Mouse (Mus musculus) stomach, embryonic 15.5 days (tissue): ENCODE measurements at regions not wholly inside any gene's neighbourhood (a gene's known extent, or its start where the extent isn't known, plus 50 kb on each side); places are given as distances from the start of the nearest gene placed in this dataset.

ENCODE experiments used
- ATAC-seq: fragments of 200-750 bp; cut with Nextera tagmentation; 2 replicates; pipeline ENCODE4 v1.8.0; 2017; ENCODE audit warnings: low read depth, moderate number of reproducible peaks, moderate TSS enrichment; ENCODE audit not compliant: insufficient read depth, low FRiP score
- H3K27ac ChIP-seq: fragments of 300-500 bp; sonication (generic); 2 replicates; pipeline ENCODE4 v1.5.1; 2015; ENCODE audit warnings: mild to moderate bottlenecking, inconsistent platforms
- H3K27me3 ChIP-seq: fragments of 300-500 bp; sonication (generic); replicated peaks from 2 replicates; pipeline ENCODE4 v1.6.1; 2015; ENCODE audit warnings: inconsistent platforms
- H3K36me3 ChIP-seq: fragments of 300-500 bp; sonication (generic); 2 replicates; pipeline ENCODE4 v1.6.1; 2015; ENCODE audit warnings: inconsistent platforms
- H3K4me1 ChIP-seq: fragments of 300-500 bp; sonication (generic); 2 replicates; pipeline ENCODE4 v1.6.1; 2015; ENCODE audit warnings: inconsistent platforms
- H3K4me2 ChIP-seq: fragments of 300-500 bp; sonication (generic); 2 replicates; pipeline ENCODE4 v1.6.1; 2015; ENCODE audit warnings: mild to moderate bottlenecking, inconsistent platforms
- H3K4me3 ChIP-seq: fragments of 300-500 bp; sonication (generic); replicated peaks from 2 replicates; pipeline ENCODE4 v1.5.1; 2015; ENCODE audit warnings: inconsistent platforms
- H3K9ac ChIP-seq: fragments of 300-500 bp; sonication (generic); 2 replicates; pipeline ENCODE4 v1.6.1; 2015; ENCODE audit warnings: inconsistent platforms
- H3K9me3 ChIP-seq: fragments of 300-500 bp; sonication (generic); 2 replicates; pipeline ENCODE4 v1.6.1; 2016; ENCODE audit warnings: inconsistent platforms
- WGBS: fragments of 180-500 bp; shearing (Covaris S2); methylation state at CpG from one replicate; pipeline ENCODE4 v1.1.7; 2015; 5-methylcytosine and 5-hydroxymethylcytosine counted together

DNA sequence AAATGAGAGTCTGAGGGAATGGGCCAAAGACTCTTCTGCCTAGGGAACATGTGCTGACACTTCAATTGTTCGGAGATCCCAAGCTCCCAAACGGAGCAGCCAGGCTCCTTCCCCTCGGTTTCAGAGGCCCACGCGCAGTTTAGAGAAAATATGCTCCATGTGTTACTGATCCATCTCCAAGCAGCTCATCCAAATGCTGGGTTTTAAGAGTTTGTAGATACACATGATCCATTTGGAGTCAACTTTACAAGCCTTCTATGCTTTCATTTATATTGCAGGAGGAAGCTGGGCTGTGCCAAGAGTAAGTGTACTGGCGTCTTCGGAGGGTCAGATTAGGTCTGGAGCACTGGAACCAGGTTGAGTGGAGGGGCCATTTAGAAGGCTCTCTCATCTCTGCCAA is 102.0 kb upstream of the Gdf10 start:
- no peak for ATAC-seq
- no peaks in the 10 kb centered on the region for H3K36me3 ChIP-seq
- no peaks in the 10 kb centered on the region for H3K27me3 ChIP-seq
- 74% methylated on average over 7 of the region's 7 CpGs for WGBS
- no peak overlapping the region for H3K9ac ChIP-seq
- no peaks in the 10 kb centered on the region for H3K4me1 ChIP-seq
- H3K9me3 ChIP-seq = no peaks in the 10 kb centered on the region
- no peak overlapping the region for H3K4me3 ChIP-seq
- H3K4me2 ChIP-seq = no peak overlapping the region
- H3K27ac ChIP-seq = no peak overlapping the region

DNA sequence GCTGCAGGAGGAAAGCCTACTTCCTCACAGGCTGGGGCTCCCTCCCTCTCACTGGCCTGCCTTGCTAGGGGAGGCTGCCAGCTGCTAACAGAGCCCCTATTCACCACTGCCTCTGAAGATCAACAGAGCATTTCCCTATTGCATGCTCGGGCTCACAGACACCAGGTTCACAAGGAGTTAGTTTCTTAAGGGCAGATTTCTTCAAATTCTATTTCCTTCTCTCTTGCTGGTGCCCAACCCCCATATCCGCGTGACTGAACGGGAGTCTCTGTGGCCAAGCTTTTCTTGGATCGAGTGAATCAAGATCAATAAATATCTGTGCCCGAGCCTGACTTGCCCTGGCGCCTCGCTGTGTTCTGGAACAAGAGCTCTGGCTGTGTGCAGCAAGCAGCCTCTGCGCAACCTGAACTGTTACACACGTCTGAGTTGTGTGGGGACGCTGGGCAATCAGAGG is 98.9 kb upstream of the Gdf10 start:
- Histone ChIP-seq H3K27me3 (no peaks in the 10 kb centered on the region), H3K36me3 (no peaks in the 10 kb centered on the region), H3K4me1 (no peaks in the 10 kb centered on the region), H3K9me3 (no peaks in the 10 kb centered on the region), H3K4me3 (no peak overlapping the region), H3K27ac (0 out of 2 replicates have a peak overlapping the region, but pooled peaks have one; percentile 11), H3K4me2 (no peak overlapping the region), H3K9ac (no peak overlapping the region)
- no peak for ATAC-seq
- WGBS = 36% methylated on average over 11 of the region's 11 CpGs

DNA sequence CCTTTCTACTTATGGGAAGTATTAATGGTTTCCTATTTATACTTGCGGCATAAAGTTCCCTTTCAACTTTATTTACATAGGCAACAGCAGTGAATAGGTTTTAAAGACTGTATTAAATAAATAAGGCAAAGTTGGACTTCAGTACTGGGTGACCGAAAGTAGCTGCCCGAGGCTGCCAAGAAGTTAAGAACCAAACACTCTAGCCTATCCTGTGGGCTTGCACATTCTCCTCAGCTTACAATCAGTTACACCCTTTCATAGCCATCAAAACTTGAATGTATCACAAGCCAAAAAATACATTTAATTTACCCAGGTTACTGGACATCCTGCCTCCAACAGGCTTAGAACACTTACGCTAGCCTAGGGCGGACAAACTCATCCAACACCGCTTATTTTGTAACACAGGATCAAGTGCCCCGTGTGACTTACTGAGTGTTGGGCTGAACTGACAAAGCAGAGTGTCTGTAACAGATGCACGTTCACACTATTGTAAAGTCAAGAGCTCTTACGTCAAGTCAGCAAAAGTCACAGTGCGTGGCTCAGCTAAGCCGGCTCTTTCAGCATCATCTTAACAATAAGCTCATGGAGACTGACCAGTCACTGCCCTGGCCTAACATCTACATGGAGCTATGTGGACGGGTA is 97.3 kb upstream of the Gdf10 start:
- no peak for ATAC-seq
- no peak overlapping the region for H3K4me2 ChIP-seq
- no peaks in the 10 kb centered on the region for H3K9me3 ChIP-seq
- H3K4me3 ChIP-seq = no peak overlapping the region
- 72% methylated on average over 12 of the region's 12 CpGs for WGBS
- no peak overlapping the region for H3K27ac ChIP-seq
- no peak overlapping the region for H3K9ac ChIP-seq
- H3K4me1 ChIP-seq = no peaks in the 10 kb centered on the region
- no peaks in the 10 kb centered on the region for H3K27me3 ChIP-seq
- H3K36me3 ChIP-seq = no peaks in the 10 kb centered on the region

DNA sequence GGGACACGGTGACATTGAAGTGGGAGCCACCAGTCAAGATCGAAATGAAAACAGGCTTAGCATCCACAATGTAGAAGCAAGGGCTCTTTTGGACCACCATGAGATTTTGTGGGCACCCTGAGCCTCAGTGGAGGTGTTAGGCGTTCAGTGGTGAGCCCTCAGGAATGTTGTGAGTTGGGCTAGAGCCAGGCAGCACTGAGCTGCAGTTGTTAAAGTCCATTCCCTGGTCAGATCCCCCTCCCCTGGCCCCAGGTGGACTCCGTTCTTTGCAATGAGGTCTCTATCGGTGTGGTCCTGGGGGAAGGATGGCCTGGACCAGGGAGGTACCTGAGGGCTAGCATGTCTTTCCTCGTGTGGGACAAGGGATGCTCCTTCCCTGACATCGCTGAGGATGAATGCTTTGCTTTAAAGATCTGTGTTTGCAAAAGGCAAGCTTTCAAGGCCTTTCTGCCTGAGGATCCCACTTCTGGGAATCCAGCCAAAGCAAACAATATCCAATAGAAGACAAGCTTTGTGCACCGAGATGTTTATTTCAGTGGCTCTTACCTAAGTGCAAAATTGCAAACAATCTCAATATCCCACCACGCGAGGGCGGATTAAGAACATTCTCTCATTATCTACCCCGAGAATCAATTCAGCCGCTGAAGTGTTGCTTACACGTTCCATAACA is 90.6 kb upstream of the Gdf10 start:
- H3K9ac ChIP-seq = no peak overlapping the region
- H3K4me1 ChIP-seq = peaks cover 8% of the 10 kb centered on the region; the same call in 1 of the 2 replicates
- H3K4me3 ChIP-seq = no peak overlapping the region
- no peak overlapping the region for H3K27ac ChIP-seq
- ATAC-seq = no peak
- 33% methylated on average over 14 of the region's 14 CpGs for WGBS
- no peak overlapping the region for H3K4me2 ChIP-seq
- no peaks in the 10 kb centered on the region for H3K36me3 ChIP-seq
- no peaks in the 10 kb centered on the region for H3K9me3 ChIP-seq
- H3K27me3 ChIP-seq = no peaks in the 10 kb centered on the region

DNA sequence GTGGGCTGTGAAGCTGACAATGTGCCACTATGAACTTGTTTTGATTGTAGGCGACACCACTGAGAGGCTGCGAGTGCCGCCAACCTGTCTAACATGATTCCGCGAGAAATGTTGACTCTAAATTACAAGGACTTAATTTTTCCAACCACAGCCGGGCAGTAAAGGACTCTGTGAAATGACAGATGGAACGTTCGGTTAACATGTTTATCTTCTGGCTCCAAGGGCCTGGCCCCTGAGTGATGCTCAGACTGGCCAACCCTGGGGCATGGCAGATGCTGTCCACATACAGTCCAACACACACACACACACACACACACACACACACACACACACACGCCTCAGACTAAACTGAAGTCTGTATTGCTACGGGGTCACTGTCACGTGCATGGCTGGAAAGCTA is 87.0 kb upstream of the Gdf10 start:
- WGBS = 61% methylated on average over 11 of the region's 11 CpGs
- no peak for ATAC-seq

DNA sequence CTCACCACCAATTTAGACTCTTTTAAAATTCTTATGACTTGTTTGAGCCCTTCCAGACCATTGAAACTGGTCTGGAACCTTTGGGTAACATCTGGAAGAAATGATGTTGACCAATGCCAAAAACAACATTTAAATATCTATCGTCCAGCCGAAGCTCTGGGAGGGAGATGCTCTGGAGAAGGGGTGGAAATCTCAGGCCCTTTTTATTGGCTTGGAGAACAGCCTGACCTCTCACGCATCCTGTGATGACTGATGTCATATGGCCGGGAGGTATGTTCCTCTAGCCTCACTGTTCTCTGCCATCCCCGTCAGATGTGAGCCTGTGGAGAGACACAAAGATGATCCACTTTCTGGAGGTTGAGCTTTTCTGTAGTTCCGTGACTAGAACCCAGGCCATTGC is 81.6 kb upstream of the Gdf10 start:
- no peaks in the 10 kb centered on the region for H3K36me3 ChIP-seq
- no peak overlapping the region for H3K27ac ChIP-seq
- H3K27me3 ChIP-seq = no peaks in the 10 kb centered on the region
- H3K4me2 ChIP-seq = no peak overlapping the region
- no peak overlapping the region for H3K4me3 ChIP-seq
- H3K9ac ChIP-seq = no peak overlapping the region
- H3K4me1 ChIP-seq = no peaks in the 10 kb centered on the region
- ATAC-seq = no peak
- H3K9me3 ChIP-seq = no peaks in the 10 kb centered on the region
- 74% methylated on average over 6 of the region's 6 CpGs for WGBS

More for the DNA sequence above, 87.0 kb upstream of the Gdf10 start:
- Histone ChIP-seq H3K4me1 (peaks cover 8% of the 10 kb centered on the region; the same call in 1 of the 2 replicates), H3K4me3 (no peak overlapping the region), H3K27ac (no peak overlapping the region), H3K9ac (no peak overlapping the region), H3K4me2 (no peak overlapping the region), H3K9me3 (no peaks in the 10 kb centered on the region), H3K36me3 (no peaks in the 10 kb centered on the region), H3K27me3 (no peaks in the 10 kb centered on the region)

DNA sequence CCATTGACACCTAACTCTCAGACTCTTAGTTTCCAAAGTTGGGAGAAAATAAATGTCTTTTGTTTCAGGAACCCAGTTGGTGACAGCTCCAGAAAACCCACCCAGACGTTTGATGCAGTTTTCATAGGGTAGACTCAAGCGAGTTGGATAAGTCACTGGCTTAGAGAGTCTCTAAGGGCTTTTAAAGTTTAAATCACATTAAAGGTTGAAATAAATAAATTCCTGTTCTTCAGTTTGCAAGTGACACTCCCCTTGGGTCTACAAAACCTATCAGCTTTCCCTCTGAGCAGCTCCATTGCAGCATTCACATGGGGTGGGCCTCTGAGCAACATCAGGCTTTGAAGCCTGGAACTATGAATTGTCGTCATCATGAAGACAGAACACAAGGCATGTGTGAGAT is 69.9 kb upstream of the Gdf10 start:
- no peak for ATAC-seq
- no peaks in the 10 kb centered on the region for H3K36me3 ChIP-seq
- 76% methylated on average over 3 of the region's 3 CpGs for WGBS
- no peaks in the 10 kb centered on the region for H3K4me1 ChIP-seq
- H3K27ac ChIP-seq = no peak overlapping the region
- no peak overlapping the region for H3K4me2 ChIP-seq
- H3K27me3 ChIP-seq = no peaks in the 10 kb centered on the region
- no peak overlapping the region for H3K9ac ChIP-seq
- no peak overlapping the region for H3K4me3 ChIP-seq
- H3K9me3 ChIP-seq = no peaks in the 10 kb centered on the region

DNA sequence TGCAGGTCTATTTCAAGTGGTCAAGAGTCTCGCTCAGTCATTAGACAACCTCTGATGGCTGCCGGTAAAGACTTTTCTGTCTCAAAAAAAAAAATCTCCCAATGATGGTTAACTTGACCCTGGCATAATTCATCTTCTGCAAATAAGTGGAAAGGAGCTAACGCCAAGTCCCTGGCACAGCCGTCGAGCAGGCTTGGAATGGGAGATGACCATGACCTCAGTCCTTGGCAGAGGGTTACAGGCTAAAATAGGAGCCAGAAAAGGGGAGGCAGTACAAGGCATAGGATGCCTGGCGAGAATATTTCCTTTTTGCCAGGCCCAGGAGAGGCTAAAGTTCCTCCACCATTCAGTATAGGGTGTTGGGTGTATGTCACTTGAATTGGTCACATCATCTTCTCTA is 69.2 kb upstream of the Gdf10 start:
- no peak for ATAC-seq
- Histone ChIP-seq H3K27ac (no peak overlapping the region), H3K4me2 (no peak overlapping the region), H3K4me3 (no peak overlapping the region), H3K9ac (no peak overlapping the region), H3K36me3 (no peaks in the 10 kb centered on the region), H3K27me3 (no peaks in the 10 kb centered on the region), H3K4me1 (no peaks in the 10 kb centered on the region), H3K9me3 (no peaks in the 10 kb centered on the region)
- WGBS = 78% methylated on average over 6 of the region's 6 CpGs

DNA sequence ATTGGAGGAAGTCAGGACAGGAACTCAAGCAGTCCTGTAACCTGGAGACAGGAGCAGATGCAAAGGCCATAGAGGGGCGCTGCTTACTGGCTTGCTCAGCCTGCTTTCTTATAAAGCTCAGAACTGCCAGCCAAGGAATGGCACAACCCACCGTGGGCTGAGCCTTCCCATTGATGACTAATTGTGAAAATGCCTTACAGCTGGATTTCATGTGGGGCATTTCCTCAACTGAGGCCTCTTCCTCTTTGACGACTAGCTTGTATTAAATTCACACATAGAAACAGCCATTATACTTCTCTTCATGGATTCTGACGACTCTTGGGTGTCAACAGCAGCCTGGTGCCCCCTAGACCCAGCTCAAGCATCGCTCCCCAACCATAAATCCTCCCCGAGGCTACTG is 66.4 kb upstream of the Gdf10 start:
- Histone ChIP-seq H3K9ac (no peak overlapping the region), H3K4me2 (no peak overlapping the region), H3K27ac (no peak overlapping the region), H3K27me3 (no peaks in the 10 kb centered on the region), H3K36me3 (no peaks in the 10 kb centered on the region), H3K9me3 (no peaks in the 10 kb centered on the region), H3K4me3 (no peak overlapping the region), H3K4me1 (no peaks in the 10 kb centered on the region)
- ATAC-seq = no peak
- WGBS = 72% methylated on average over 6 of the region's 6 CpGs

DNA sequence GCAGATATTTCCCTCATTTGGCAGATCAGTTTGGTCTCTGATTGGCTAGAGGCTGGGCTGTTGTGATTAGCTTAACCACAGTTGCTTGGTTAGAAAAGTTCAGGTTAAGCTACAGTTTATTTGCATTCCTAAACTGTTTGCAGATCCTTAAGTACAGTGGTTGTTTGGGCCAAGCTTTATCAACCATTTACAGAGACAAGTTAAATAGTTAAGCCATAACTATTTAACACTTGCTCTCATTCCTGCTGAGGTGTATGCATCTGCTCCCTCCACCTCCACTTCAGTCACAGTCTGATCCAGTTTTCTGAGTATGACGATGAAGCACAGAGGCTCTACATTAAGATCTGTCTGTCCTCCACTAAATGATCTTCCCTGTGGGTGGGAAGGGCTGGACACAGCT is 58.6 kb upstream of the Gdf10 start:
- Histone ChIP-seq H3K4me1 (no peaks in the 10 kb centered on the region), H3K36me3 (no peaks in the 10 kb centered on the region), H3K27ac (no peak overlapping the region), H3K4me2 (no peak overlapping the region), H3K27me3 (no peaks in the 10 kb centered on the region), H3K9me3 (no peaks in the 10 kb centered on the region), H3K9ac (no peak overlapping the region), H3K4me3 (no peak overlapping the region)
- 76% methylated on average over 1 of the region's 1 CpGs for WGBS
- no peak for ATAC-seq

DNA sequence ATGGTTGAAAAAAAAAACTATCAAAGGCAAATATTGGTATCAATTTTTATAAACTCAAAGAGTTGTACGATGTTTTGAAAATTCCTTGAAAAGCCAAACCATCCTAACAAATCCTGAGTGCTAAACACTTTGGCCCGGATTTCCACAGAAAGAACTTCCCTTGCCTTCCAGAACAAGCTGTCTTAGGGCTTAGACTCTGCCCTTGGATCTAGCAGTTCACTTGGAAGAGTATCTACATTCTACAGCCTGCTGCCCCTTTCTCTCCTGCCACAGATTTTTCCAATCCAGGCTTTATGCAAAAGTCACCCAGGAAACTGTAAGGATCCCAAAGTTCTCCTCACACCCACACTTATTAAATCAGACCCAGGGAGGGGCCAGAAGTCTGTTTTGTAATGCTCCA is 57.6 kb upstream of the Gdf10 start:
- no peak overlapping the region for H3K4me3 ChIP-seq
- no peak overlapping the region for H3K9ac ChIP-seq
- ATAC-seq = no peak
- no peak overlapping the region for H3K4me2 ChIP-seq
- WGBS = 72% methylated on average over 2 of the region's 2 CpGs
- no peaks in the 10 kb centered on the region for H3K36me3 ChIP-seq
- H3K27ac ChIP-seq = no peak overlapping the region
- H3K4me1 ChIP-seq = no peaks in the 10 kb centered on the region
- no peaks in the 10 kb centered on the region for H3K9me3 ChIP-seq
- no peaks in the 10 kb centered on the region for H3K27me3 ChIP-seq

DNA sequence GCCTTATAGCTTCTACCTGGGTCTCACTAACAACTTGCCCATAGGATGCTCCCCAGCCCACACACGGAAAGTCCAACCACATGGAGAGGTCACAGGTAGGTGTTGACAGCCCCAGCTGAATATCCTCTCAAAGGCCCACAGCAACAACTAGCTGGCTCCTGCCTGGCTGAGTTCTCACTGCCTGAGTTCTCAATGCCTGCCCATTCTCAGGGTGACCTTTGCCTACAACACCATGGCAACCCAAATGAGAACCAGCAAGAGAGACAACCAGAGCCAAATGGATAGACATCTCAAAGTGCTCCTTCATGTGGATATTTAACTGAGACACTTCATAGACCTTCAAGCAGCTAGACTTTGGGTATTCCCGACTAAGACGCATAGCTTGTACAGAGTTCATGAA is 55.7 kb upstream of the Gdf10 start:
- H3K4me2 ChIP-seq = no peak overlapping the region
- H3K9me3 ChIP-seq = no peaks in the 10 kb centered on the region
- no peak overlapping the region for H3K9ac ChIP-seq
- ATAC-seq = no peak
- no peak overlapping the region for H3K27ac ChIP-seq
- WGBS = 84% methylated on average over 3 of the region's 3 CpGs
- H3K4me3 ChIP-seq = no peak overlapping the region
- H3K4me1 ChIP-seq = no peaks in the 10 kb centered on the region
- H3K27me3 ChIP-seq = no peaks in the 10 kb centered on the region
- H3K36me3 ChIP-seq = no peaks in the 10 kb centered on the region
